Mouse (Mus musculus) liver, embryonic 13.5 days (tissue): Measurements from ENCODE around the gene Mcl1. TPM values are rescaled to one million over a fixed set of nuclear protein-coding genes. Genes with fewer than 3 reads are reported as not detected.

Source experiments
- ATAC-seq: fragments of 200-750 bp; cut with Nextera tagmentation; 2 replicates; pipeline ENCODE4 v1.8.0; 2017; ENCODE audit warnings: low read depth, mild to moderate bottlenecking, moderate number of reproducible peaks, moderate library complexity
- DNase-seq: peaks from one replicate; pipeline ENCODE4 v3.0.0; 2022
- H3K27ac ChIP-seq: fragments of 300-500 bp; sonication (generic); 2 replicates; pipeline ENCODE4 v1.5.1; 2015; ENCODE audit warnings: moderate library complexity, mild to moderate bottlenecking, inconsistent platforms
- H3K27me3 ChIP-seq: fragments of 300-500 bp; sonication (generic); 2 replicates; pipeline ENCODE4 v1.6.1; 2015; ENCODE audit warnings: mild to moderate bottlenecking, inconsistent platforms
- H3K36me3 ChIP-seq: fragments of 300-500 bp; sonication (generic); 2 replicates; pipeline ENCODE4 v1.6.1; 2015; ENCODE audit warnings: mild to moderate bottlenecking, inconsistent platforms
- H3K4me1 ChIP-seq: fragments of 300-500 bp; sonication (generic); replicated peaks from 2 replicates; pipeline ENCODE4 v1.6.1; 2015; ENCODE audit warnings: inconsistent platforms
- H3K4me2 ChIP-seq: fragments of 300-500 bp; sonication (generic); 2 replicates; pipeline ENCODE4 v1.6.1; 2015; ENCODE audit warnings: inconsistent platforms, mild to moderate bottlenecking, moderate library complexity
- H3K4me3 ChIP-seq: fragments of 300-500 bp; sonication (generic); replicated peaks from 2 replicates; pipeline ENCODE4 v1.5.1; 2015; ENCODE audit warnings: mild to moderate bottlenecking, inconsistent platforms
- H3K9ac ChIP-seq: fragments of 300-500 bp; sonication (generic); 2 replicates; pipeline ENCODE4 v1.6.1; 2015; ENCODE audit warnings: mild to moderate bottlenecking, inconsistent platforms
- H3K9me3 ChIP-seq: fragments of 300-500 bp; sonication (generic); replicated peaks from 2 replicates; pipeline ENCODE4 v1.6.1; 2016; ENCODE audit warnings: inconsistent platforms
- WGBS: fragments of 180-500 bp; shearing (Covaris S2); methylation state at CpG from one replicate; pipeline ENCODE4 v1.1.7; 2015; ENCODE audit not compliant: insufficient replicate concordance; 5-methylcytosine and 5-hydroxymethylcytosine counted together
- polyA plus RNA-seq: library from polyadenylated mRNA; unstranded; fragments of >200 nt; fragmentation: Nextera tagmentation; extraction: Ambion mirVana; gene quantifications from 2 replicates; pipeline ENCODE4 v1.2.1, GENCODE M21; 2015

Mcl1 gene
- polyA plus RNA-seq, 1 experiment from 2014 or later = 31.8 TPM

GRCm38 (mm10) chr3:95630856-95631255 lies 27.7 kb upstream of the Mcl1 start:
- ATAC-seq (no peak), DNase-seq (no peak)
- Histone ChIP-seq H3K4me2 (no peak overlapping the region), H3K4me1 (peaks cover 37% of the 10 kb centered on the region), H3K4me3 (no peak overlapping the region), H3K9ac (no peak overlapping the region), H3K36me3 (peaks cover 97% of the 10 kb centered on the region), H3K27me3 (no peaks in the 10 kb centered on the region), H3K9me3 (no peaks in the 10 kb centered on the region), H3K27ac (no peak overlapping the region)
- WGBS = 75% methylated on average over 3 of the region's 3 CpGs

- H3K9me3 ChIP-seq = no peaks in the 10 kb centered on the region
- H3K4me2 ChIP-seq = no peak overlapping the region
- no peak for ATAC-seq
- 77% methylated on average over 6 of the region's 6 CpGs for WGBS
- no peak for DNase-seq
- H3K27ac ChIP-seq = no peak overlapping the region
- H3K4me3 ChIP-seq = no peak overlapping the region
- no peak overlapping the region for H3K9ac ChIP-seq
- no peaks in the 10 kb centered on the region for H3K27me3 ChIP-seq
- H3K36me3 ChIP-seq = peaks cover 99% of the 10 kb centered on the region
- H3K4me1 ChIP-seq = peaks cover 35% of the 10 kb centered on the region
Measured at GRCm38 (mm10) chr3:95631304-95631703, 27.3 kb upstream of the Mcl1 start.

GRCm38 (mm10) chr3:95632648-95633588 lies 25.7 kb upstream of the Mcl1 start:
- 80% methylated on average over 12 of the region's 12 CpGs for WGBS
- H3K36me3 ChIP-seq = peaks cover 97% of the 10 kb centered on the region
- H3K27ac ChIP-seq = peak overlapping the region; percentile 36; the same call in 1 of the 2 replicates

GRCm38 (mm10) chr3:95635636-95636035 lies 23.0 kb upstream of the Mcl1 start:
- DNase-seq (no peak), ATAC-seq (no peak)
- WGBS = 68% methylated on average over 4 of the region's 4 CpGs
- Histone ChIP-seq H3K36me3 (peaks cover 86% of the 10 kb centered on the region), H3K4me2 (no peak overlapping the region), H3K4me3 (no peak overlapping the region), H3K9ac (no peak overlapping the region), H3K27ac (peak overlapping the region; percentile 68), H3K27me3 (no peaks in the 10 kb centered on the region), H3K9me3 (no peaks in the 10 kb centered on the region), H3K4me1 (peaks cover 53% of the 10 kb centered on the region)

More at GRCm38 (mm10) chr3:95632648-95633588, 25.7 kb upstream of the Mcl1 start:
- no peak overlapping the region for H3K4me2 ChIP-seq
- H3K9ac ChIP-seq = 0 out of 2 replicates have a peak overlapping the region, but pooled peaks have one; percentile 7
- H3K4me3 ChIP-seq = no peak overlapping the region
- no peaks in the 10 kb centered on the region for H3K9me3 ChIP-seq
- no peak for ATAC-seq
- H3K4me1 ChIP-seq = peaks cover 35% of the 10 kb centered on the region
- H3K27me3 ChIP-seq = no peaks in the 10 kb centered on the region
- no peak for DNase-seq

GRCm38 (mm10) chr3:95636072-95636471 lies 22.5 kb upstream of the Mcl1 start:
- ATAC-seq = no peak
- Histone ChIP-seq H3K27ac (peak overlapping the region; percentile 68), H3K36me3 (peaks cover 82% of the 10 kb centered on the region)

GRCm38 (mm10) chr3:95639694-95640093 lies 18.9 kb upstream of the Mcl1 start:
- WGBS = 70% methylated on average over 1 of the region's 1 CpGs
- peaks cover 46% of the 10 kb centered on the region for H3K36me3 ChIP-seq
- no peaks in the 10 kb centered on the region for H3K27me3 ChIP-seq
- H3K27ac ChIP-seq = no peak overlapping the region
- peaks cover 79% of the 10 kb centered on the region for H3K4me1 ChIP-seq
- DNase-seq (no peak), ATAC-seq (no peak)
- no peak overlapping the region for H3K4me3 ChIP-seq
- H3K9me3 ChIP-seq = no peaks in the 10 kb centered on the region
- H3K4me2 ChIP-seq = no peak overlapping the region
- H3K9ac ChIP-seq = no peak overlapping the region

More at GRCm38 (mm10) chr3:95636072-95636471, 22.5 kb upstream of the Mcl1 start:
- Histone ChIP-seq H3K4me3 (no peak overlapping the region), H3K27me3 (no peaks in the 10 kb centered on the region), H3K9me3 (no peaks in the 10 kb centered on the region), H3K4me2 (no peak overlapping the region), H3K4me1 (peaks cover 53% of the 10 kb centered on the region), H3K9ac (no peak overlapping the region)
- WGBS = 75% methylated on average over 4 of the region's 4 CpGs
- DNase-seq = no peak

- Histone ChIP-seq H3K4me1 (peaks cover 66% of the 10 kb centered on the region), H3K27me3 (no peaks in the 10 kb centered on the region), H3K9me3 (no peaks in the 10 kb centered on the region), H3K27ac (peak overlapping the region; percentile 62), H3K4me3 (no peak overlapping the region), H3K36me3 (peaks cover 14% of the 10 kb centered on the region), H3K9ac (no peak overlapping the region; the same call in 1 of the 2 replicates), H3K4me2 (no peak overlapping the region)
- ATAC-seq (peak; percentile 72), DNase-seq (no peak)
- 38% methylated on average over 7 of the region's 7 CpGs for WGBS
Measured at GRCm38 (mm10) chr3:95643097-95643496, 15.5 kb upstream of the Mcl1 start.

GRCm38 (mm10) chr3:95645313-95646235 lies 13.0 kb upstream of the Mcl1 start:
- H3K4me2 ChIP-seq = no peak overlapping the region
- peaks cover 50% of the 10 kb centered on the region for H3K4me1 ChIP-seq
- peak; percentile 43 for DNase-seq

GRCm38 (mm10) chr3:95648016-95648415 lies 10.6 kb upstream of the Mcl1 start:
- ATAC-seq (no peak), DNase-seq (no peak)
- 85% methylated on average over 5 of the region's 5 CpGs for WGBS
- no peaks in the 10 kb centered on the region for H3K9me3 ChIP-seq
- no peaks in the 10 kb centered on the region for H3K27me3 ChIP-seq
- H3K9ac ChIP-seq = no peak overlapping the region
- H3K4me3 ChIP-seq = no peak overlapping the region
- peaks cover 61% of the 10 kb centered on the region for H3K4me1 ChIP-seq
- no peak overlapping the region for H3K27ac ChIP-seq
- H3K4me2 ChIP-seq = no peak overlapping the region
- no peaks in the 10 kb centered on the region for H3K36me3 ChIP-seq

More at GRCm38 (mm10) chr3:95645313-95646235, 13.0 kb upstream of the Mcl1 start:
- Histone ChIP-seq H3K9ac (no peak overlapping the region), H3K36me3 (no peaks in the 10 kb centered on the region), H3K27me3 (no peaks in the 10 kb centered on the region), H3K27ac (peak overlapping the region; percentile 67), H3K9me3 (no peaks in the 10 kb centered on the region), H3K4me3 (no peak overlapping the region)
- whole genome bisulfite sequencing = 30% methylated on average over 10 of the region's 10 CpGs
- ATAC-seq = peak; percentile 62

- Histone ChIP-seq H3K9me3 (no peaks in the 10 kb centered on the region), H3K27me3 (no peaks in the 10 kb centered on the region), H3K4me1 (peaks cover 55% of the 10 kb centered on the region), H3K4me2 (no peak overlapping the region), H3K27ac (peak overlapping the region; percentile 31), H3K4me3 (no peak overlapping the region), H3K9ac (no peak overlapping the region), H3K36me3 (no peaks in the 10 kb centered on the region)
- DNase-seq (no peak), ATAC-seq (no peak)
- WGBS = 48% methylated on average over 6 of the region's 6 CpGs
Measured at GRCm38 (mm10) chr3:95650276-95651032, 8.1 kb upstream of the Mcl1 start.
